Comparison of ENCODE assay signal across 10 mouse cellular contexts in the genomic region with DNA sequence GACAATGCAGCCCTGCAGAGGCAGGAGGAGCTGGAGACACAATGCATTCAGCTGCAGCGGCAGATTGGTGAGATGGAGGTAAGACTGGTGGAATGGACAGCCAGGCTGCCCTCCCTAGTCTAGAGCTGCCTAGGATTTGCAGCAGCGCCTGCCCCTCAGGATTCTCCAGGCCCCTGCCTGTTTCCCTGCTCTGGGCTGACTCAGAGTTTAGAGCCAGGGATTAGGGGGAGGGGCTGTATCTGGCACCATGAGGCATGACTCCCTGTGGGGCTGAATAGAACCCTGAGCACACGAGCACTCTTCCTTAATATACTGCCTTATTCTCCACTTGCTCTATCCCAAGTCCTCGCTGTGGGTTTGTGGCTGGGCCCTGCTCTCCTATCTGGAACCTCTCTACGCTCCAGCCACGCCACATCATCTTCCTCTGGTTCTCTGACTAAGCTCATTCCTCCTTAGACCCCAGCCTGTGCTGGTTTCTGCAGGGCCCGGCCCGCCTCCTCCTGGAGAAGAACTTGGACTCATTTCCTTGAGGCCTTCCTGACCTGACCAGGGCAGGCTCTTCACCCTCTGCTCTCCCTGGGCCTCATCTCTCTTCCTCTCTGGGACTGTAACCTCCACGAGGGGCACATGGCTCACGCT. TPM values are rescaled to one million over a fixed set of nuclear protein-coding genes. Genes with fewer than 3 reads are reported as not detected.
DNase-seq lines count a peak whose midpoint lies in the region; ATAC-seq and TF ChIP-seq lines count a peak whose summit lies in the region.
"Had no signal": no experiment of that assay in that cellular context is flagged by ENCODE, and none has a peak within 500 bp of the region (broad histone marks: within the 10 kb centered on the region; RNA-seq: fewer than 3 reads in every experiment).

No protein-coding gene starts in this region.

- no peaks in the 10 kb centered on the region for H3K9me3 ChIP-seq in neural tube, embryonic 13.5 days
- H3K9me3 ChIP-seq in liver, embryonic 13.5 days (replicated peaks), result no peaks in the 10 kb centered on the region
- H3K9me3 ChIP-seq: limb, embryonic 15.5 days had no signal

- no peaks in the 10 kb centered on the region for H3K27me3 ChIP-seq in neural tube, embryonic 13.5 days
- no peaks in the 10 kb centered on the region for H3K27me3 ChIP-seq in liver, embryonic 13.5 days
- H3K27me3 ChIP-seq: limb, embryonic 15.5 days had no signal

- TF ChIP-seq POLR2A in bone marrow, adult 2 months (IDR thresholded peaks at IDR 0.05; ENCODE audit: borderline replicate concordance, control insufficient read depth, low read depth, low read length), result no peak

- 0 out of 2 replicates have a peak, but pooled peaks have one; percentile 0 for TF ChIP-seq CTCF in bone marrow, adult 2 months (IDR thresholded peaks at IDR 0.05; ENCODE audit: control insufficient read depth, insufficient read depth, low read length)

- no peak overlapping the region for H3K27ac ChIP-seq in neural tube, embryonic 13.5 days (replicated peaks)
- H3K27ac ChIP-seq in bone marrow, adult 2 months (ENCODE audit: control insufficient read depth, insufficient read depth, low read depth, low read length, poor library complexity), result peak overlapping the region; percentile 4; the same call in 1 of the 2 replicates
- 0 out of 2 replicates have a peak overlapping the region, but pooled peaks have one; percentile 24 for H3K27ac ChIP-seq in liver, embryonic 13.5 days
- H3K27ac ChIP-seq: limb, embryonic 15.5 days; stomach, postnatal 0 days had no signal

- WGBS in neural tube, embryonic 13.5 days, result 53% methylated on average over 10 of the region's 10 CpGs
- 53% methylated on average over 10 of the region's 10 CpGs for WGBS in bone marrow, adult 2 months
- 56% methylated on average over 10 of the region's 10 CpGs for WGBS in liver, embryonic 13.5 days (ENCODE audit: insufficient replicate concordance)

- H3K4me1 ChIP-seq in neural tube, embryonic 13.5 days (replicated peaks), result peaks cover 4% of the 10 kb centered on the region
- H3K4me1 ChIP-seq in bone marrow, adult 2 months (ENCODE audit: control insufficient read depth, insufficient read depth, low read length), result peaks cover 36% of the 10 kb centered on the region
- peaks cover 79% of the 10 kb centered on the region for H3K4me1 ChIP-seq in liver, embryonic 13.5 days (replicated peaks)

- ATAC-seq in neural tube, embryonic 13.5 days (ENCODE audit: low read depth), result peak; percentile 53; the same call in 1 of the 2 replicates
- no peak; the same call in 1 of the 2 replicates for ATAC-seq in liver, embryonic 13.5 days (ENCODE audit: low read depth)

- no peaks in the 10 kb centered on the region for H3K36me3 ChIP-seq in neural tube, embryonic 13.5 days
- no peaks in the 10 kb centered on the region for H3K36me3 ChIP-seq in liver, embryonic 13.5 days
- H3K36me3 ChIP-seq: limb, embryonic 15.5 days had no signal

- no peak overlapping the region for H3K4me3 ChIP-seq in neural tube, embryonic 13.5 days
- no peak overlapping the region for H3K4me3 ChIP-seq in bone marrow, adult 2 months (replicated peaks; ENCODE audit: control insufficient read depth, low read depth, low read length)
- no peak overlapping the region for H3K4me3 ChIP-seq in liver, embryonic 13.5 days (replicated peaks)
- H3K4me3 ChIP-seq: limb, embryonic 15.5 days had no signal

- H3K4me2 ChIP-seq in neural tube, embryonic 13.5 days, result no peak overlapping the region
- no peak overlapping the region for H3K4me2 ChIP-seq in liver, embryonic 13.5 days
- H3K4me2 ChIP-seq: heart, embryonic 11.5 days; limb, embryonic 15.5 days had no signal

- DNase-seq in neural tube, embryonic 10.5 days (ENCODE audit: extremely low spot score, low spot score), result no peak
- DNase-seq in liver, embryonic 13.5 days, result no peak
- peak; percentile 62 for DNase-seq in yolk sac, embryonic 10.5 days (ENCODE audit: low spot score)
- DNase-seq in c-Kit-positive CD71-positive TER-119-positive erythroid progenitor cells, embryonic 14.5 days (ENCODE audit: low spot score), result no peak
- DNase-seq in frontal cortex, adult 2 months (ENCODE audit: extremely low spot score in 1 of 2, low spot score in 1 of 2), result no peak

- peak overlapping the region; percentile 23; the same call in 1 of the 2 replicates for H3K9ac ChIP-seq in neural tube, embryonic 13.5 days
- H3K9ac ChIP-seq in liver, embryonic 13.5 days, result no peak overlapping the region
- H3K9ac ChIP-seq: limb, embryonic 15.5 days had no signal

RNA-seq across cellular contexts. Expression of gene Ubxn11, which starts 11.1 kb away (rescaled TPM):
- polyA plus RNA-seq in neural tube, embryonic 13.5 days (2015; fragmentation: Nextera tagmentation; extraction: Ambion mirVana), result 10.3 and 10.4 TPM in 2 replicates
- 3.3 and 13.7 TPM in 2 replicates for polyA plus RNA-seq in bone marrow, adult 2 months (2011; ENCODE audit: insufficient read depth, insufficient read length, low replicate concordance, missing spikeins)
- polyA plus RNA-seq in liver, embryonic 13.5 days (2015; fragmentation: Nextera tagmentation; extraction: Ambion mirVana), result 1.7 and 2.3 TPM in 2 replicates
- 42.6 and 43.1 TPM in 2 replicates for polyA plus RNA-seq in frontal cortex, adult 2 months (2012; rRNA removed)

RNA-seq across cellular contexts. Expression of gene Sh3bgrl3, which starts 15.1 kb away (rescaled TPM):
- polyA plus RNA-seq in neural tube, embryonic 13.5 days (2015; fragmentation: Nextera tagmentation; extraction: Ambion mirVana), result 384 and 425 TPM in 2 replicates
- 299 and 416 TPM in 2 replicates for polyA plus RNA-seq in bone marrow, adult 2 months (2011; ENCODE audit: insufficient read depth, insufficient read length, low replicate concordance, missing spikeins)
- 158 and 171 TPM in 2 replicates for polyA plus RNA-seq in liver, embryonic 13.5 days (2015; fragmentation: Nextera tagmentation; extraction: Ambion mirVana)
- polyA plus RNA-seq in frontal cortex, adult 2 months (2012; rRNA removed), result 415 and 538 TPM in 2 replicates

RNA-seq across cellular contexts. Expression of gene Cd52, which starts 18.6 kb away (rescaled TPM):
- polyA plus RNA-seq in neural tube, embryonic 13.5 days (2015; fragmentation: Nextera tagmentation; extraction: Ambion mirVana), result 3.1 and 5.1 TPM in 2 replicates
- polyA plus RNA-seq in bone marrow, adult 2 months (2011; ENCODE audit: insufficient read depth, insufficient read length, low replicate concordance, missing spikeins), result 270 and 801 TPM in 2 replicates
- polyA plus RNA-seq in liver, embryonic 13.5 days (2015; fragmentation: Nextera tagmentation; extraction: Ambion mirVana), result 24.6 and 27.7 TPM in 2 replicates
- polyA plus RNA-seq in frontal cortex, adult 2 months (2012; rRNA removed), result 5.6 and 7.1 TPM in 2 replicates

RNA-seq across cellular contexts. Expression of gene Crybg2, which starts 52.9 kb away (rescaled TPM):
- 1.3 and 1.7 TPM in 2 replicates for polyA plus RNA-seq in neural tube, embryonic 13.5 days (2015; fragmentation: Nextera tagmentation; extraction: Ambion mirVana)
- polyA plus RNA-seq in bone marrow, adult 2 months (2011; ENCODE audit: insufficient read depth, insufficient read length, low replicate concordance, missing spikeins), result 4.6 TPM in 1 of 2 replicates, not detected in the other
- polyA plus RNA-seq in liver, embryonic 13.5 days (2015; fragmentation: Nextera tagmentation; extraction: Ambion mirVana), result 0.22 and 0.25 TPM in 2 replicates
- 2.6 TPM in 2 replicates for polyA plus RNA-seq in frontal cortex, adult 2 months (2012; rRNA removed)

RNA-seq across cellular contexts. Expression of gene Zfp683, which starts 59.8 kb away (rescaled TPM):
- not detected in 2 replicates for polyA plus RNA-seq in neural tube, embryonic 13.5 days (2015; fragmentation: Nextera tagmentation; extraction: Ambion mirVana)
- polyA plus RNA-seq in bone marrow, adult 2 months (2011; ENCODE audit: insufficient read depth, insufficient read length, low replicate concordance, missing spikeins), result 1.0 TPM in 1 of 2 replicates, not detected in the other
- not detected in 2 replicates for polyA plus RNA-seq in liver, embryonic 13.5 days (2015; fragmentation: Nextera tagmentation; extraction: Ambion mirVana)
- not detected in 2 replicates for polyA plus RNA-seq in frontal cortex, adult 2 months (2012; rRNA removed)
- polyA plus RNA-seq: heart, embryonic 11.5 days; limb, embryonic 15.5 days; stomach, postnatal 0 days had no signal
